Mouse (Mus musculus) left cerebral cortex, postnatal 25 days (tissue): ENCODE measurements around the gene Pxmp4. TPM values are rescaled to one million over a fixed set of nuclear protein-coding genes. Genes with fewer than 3 reads are reported as not detected.
A peak's percentile ranks its signal among the peaks of the same experiment; 100 is the strongest.

ENCODE experiments used
- DNase-seq, 2 experiments: peaks; one replicate each; pipeline ENCODE4 v3.0.0; 2022; ENCODE audit warnings: low spot score in 2 of 2, mixed read lengths in 1 of 2
- intact Hi-C: fragments of 180-260 bp; cut with DNase I; formaldehyde crosslinking; loops from one replicate; pipeline ENCODE4 v1.15.1; 2025
- total RNA-seq, 2 experiments: library from RNA; stranded (reverse); gene quantifications; 2 replicates each; pipeline ENCODE4 v1.2.3; 2021

Pxmp4 gene
- total RNA-seq, 2 experiments from 2014 or later, result 11.4 to 14.1 TPM

DNA sequence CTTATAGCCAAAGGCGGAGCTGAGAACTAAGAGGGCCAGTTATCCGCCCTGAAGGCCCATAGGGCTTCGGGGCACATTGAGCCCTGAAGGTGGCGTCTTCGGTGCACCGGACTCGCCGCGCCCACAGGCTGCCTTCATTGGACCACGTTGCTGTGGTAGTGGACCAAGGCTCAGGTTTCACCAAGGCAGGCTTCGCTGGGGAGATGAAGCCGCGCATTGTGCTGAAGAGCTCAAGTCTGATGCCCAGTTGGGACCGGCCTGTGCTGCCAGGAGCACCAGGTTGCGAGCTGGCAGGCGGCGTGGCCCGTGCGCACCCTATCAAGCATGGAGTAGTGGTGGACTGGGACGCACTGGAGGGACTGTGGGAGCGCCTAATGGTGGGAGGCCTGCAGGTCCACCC, 51.6 kb downstream of the Pxmp4 start:
- intact Hi-C loops, result no loop called here
- no peak for DNase-seq

DNA sequence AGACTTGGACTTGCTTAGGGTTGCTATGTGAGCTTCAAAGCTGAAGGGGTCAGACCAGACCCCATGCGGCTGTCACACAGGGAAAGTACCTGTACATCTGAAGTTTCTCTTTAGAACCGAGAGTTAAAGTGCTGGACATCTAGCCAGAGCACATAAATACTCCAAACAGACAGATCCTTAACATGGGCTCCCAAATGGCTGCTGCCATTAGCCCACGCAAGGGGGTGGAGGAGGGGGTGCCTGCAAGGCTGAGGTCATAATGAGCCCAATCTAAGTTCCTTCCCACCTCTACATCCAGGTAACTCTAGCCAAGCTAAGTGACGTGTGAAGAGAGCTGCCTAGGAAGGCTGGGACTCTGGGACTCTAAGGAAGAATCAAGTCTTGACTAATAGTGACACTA, 52.0 kb downstream of the Pxmp4 start, which contains the start of gene Actl10:
Actl10 (plus strand) TSS at position 301 of the 400 bp plus-strand sequence.
- intact Hi-C loops, result no loop called here
- no peak for DNase-seq

GRCm38 (mm10) chr2:154550937-154551336, 52.6 kb downstream of the Pxmp4 start:
- DNase-seq, result no peak
- intact Hi-C loops, result no loop called here

DNA sequence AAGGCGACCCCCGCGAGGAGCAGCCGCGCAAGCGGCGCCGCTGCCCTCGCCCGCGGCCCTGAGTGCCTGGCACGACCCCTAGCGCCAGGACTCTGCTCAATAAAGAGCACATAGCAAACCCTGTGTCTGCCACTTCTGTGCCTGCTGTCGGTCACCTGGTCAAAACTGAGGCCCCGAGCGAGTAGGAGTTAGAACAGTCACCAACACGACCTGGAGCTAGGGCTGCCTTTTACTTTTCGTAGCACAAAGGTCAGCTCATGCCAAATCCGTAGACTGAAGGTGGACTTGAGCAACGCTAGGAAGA, 53.7 kb downstream of the Pxmp4 start:
- DNase-seq, result no peak
- intact Hi-C loops, result no loop called here

GRCm38 (mm10) chr2:154549127-154549885, 54.2 kb downstream of the Pxmp4 start:
- intact Hi-C loops, result no loop called here
- DNase-seq, result peak in 1 of 2 experiments; percentile 62

DNA sequence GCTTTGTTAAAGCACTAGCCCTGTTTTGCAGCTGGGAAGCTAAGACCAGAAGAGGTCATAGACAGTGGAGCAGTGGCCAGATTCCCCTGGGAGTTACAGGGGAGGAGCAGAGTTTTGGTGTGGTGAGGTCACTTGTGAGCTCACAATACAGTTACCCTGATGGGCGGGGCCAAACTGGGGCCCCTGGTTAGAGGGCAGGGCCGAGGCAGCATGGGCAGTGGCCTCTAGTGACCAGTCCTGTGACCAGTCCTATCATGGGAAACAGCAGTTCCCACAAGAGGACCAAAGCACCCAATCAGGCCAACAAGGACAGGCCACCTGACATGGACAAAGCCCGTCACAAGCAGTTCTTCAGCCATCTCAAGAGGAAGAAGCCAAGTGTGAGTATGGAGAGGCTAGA, 54.8 kb downstream of the Pxmp4 start:
- DNase-seq, result no peak
- intact Hi-C loops, result no loop called here

DNA sequence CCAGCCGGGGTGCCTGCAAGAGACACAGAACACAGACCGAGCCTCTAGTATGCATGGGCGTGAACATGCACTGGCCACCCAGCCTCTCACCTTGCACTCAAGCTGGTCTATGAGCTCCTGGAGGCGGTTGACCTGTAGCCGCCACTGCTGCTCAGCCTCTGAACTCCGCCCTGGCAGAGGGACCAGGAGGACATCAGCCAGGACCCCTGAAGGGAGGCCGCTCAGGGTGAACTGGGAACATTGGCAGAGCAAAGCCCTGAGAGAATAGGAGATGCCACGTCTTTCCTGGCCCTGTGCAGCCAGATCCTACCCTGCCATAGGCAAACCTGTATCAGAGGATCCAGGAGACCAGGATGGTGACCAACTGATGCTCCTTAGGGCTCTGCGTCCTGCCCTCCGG, 56.8 kb downstream of the Pxmp4 start, which contains the start of gene 1700003F12Rik:
1700003F12Rik (plus strand) TSS at position 375 of the 400 bp plus-strand sequence.
- intact Hi-C loops, result no loop called here
- DNase-seq, result no peak

DNA sequence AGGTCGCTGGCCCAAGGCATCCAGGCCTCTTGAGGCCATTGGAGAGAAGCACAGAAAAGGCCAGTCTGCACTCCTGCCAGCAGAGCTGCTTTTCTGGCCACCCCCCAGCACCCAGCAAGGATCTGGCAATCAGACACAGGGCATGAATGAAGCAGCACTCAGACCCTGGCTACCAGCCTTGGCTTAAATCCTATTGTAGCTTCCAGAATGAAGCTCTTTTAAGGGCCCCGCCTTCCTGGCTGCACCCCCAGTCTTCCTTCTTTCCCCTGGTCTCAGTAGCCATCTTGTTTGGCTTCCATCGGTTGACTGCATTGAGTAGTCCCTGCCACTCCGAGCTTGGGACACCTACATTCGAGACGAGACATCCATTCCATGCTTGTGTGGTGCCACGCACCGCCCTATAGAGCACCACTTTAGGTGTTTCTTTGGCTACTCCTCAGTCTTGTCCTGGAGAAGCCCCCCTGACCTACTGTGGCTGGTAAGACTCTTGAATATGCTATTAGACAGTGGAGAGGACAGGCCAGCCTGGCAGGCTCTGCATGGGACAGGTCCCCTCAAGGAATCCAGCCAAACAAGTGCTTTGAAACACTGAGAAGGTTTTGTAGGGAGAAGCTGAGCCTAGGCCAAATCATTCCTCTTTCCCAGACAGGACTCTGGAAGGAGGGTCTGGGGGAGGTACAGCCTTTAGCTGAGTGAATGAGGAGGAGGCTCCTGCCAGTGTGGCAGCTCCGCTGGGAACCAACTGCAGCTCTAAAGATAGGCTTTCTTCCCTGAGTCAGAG, 59.8 kb downstream of the Pxmp4 start:
- DNase-seq, result peak in 1 of 2 experiments; percentile 80
- intact Hi-C loops, result no loop called here

DNA sequence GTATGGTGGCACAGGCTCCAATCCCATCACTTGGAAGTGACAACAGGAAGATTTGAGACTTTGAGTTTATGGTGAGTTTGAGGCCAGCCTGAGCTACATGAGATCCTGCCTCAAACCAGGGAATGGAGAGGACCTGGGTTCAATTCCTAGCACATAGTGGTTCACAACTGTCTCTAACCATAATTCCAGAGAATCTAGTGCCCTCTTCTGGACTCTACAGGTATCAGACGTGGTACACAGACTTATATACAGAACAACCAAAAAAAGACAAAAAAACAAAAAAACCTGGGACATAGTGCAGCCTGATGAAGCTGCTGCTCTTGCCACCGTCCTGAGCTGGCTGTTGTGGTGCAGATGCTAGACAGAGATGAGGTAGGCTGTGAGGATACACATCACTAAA, 61.9 kb downstream of the Pxmp4 start:
- DNase-seq, result no peak
- intact Hi-C loops, result no loop called here

DNA sequence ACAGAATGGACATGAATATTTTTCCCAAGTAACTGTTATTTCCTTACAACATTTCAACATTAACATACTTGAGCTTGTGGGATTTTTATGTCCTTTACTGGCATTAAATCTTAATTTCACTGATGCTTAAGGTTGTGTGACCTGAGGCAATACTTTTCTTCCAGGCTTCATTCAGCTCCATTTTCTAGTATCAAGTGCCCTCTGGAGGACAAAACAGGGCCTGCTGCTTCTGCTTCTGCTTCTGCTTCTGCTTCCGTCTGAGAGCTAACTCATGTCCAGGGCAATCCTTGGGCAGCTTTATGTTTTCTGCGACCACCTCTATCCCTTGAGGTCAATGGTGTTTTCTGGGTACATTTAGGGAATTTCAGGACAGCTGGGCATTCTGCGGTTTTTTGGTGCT, 63.8 kb downstream of the Pxmp4 start:
- intact Hi-C loops, result loop anchor here (1.0 to 5.0 kb wide), 2 partner anchors 102 to 122 kb away; partner anchors contain the start of gene Cbfa2t2
- peak in 1 of 2 experiments; percentile 79 for DNase-seq

DNA sequence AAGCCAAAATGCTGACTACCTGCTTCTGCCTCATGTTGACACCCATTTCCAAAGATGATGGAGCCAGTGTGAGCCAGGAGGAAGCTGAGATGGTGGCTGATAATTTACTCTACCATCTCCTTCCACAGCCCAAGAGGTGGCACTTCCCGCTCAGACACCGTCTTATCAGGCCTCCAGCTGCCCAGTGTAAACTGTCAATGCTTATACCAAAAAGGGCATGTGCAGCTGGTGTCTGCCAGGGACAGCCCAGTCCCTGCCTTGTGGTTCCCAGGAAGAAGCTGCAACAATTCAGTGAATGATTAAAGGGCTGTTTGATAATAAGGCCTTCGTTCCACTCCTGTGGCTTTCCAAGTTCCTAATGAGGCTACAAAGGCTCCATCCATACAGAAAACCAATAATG, 64.8 kb downstream of the Pxmp4 start:
- intact Hi-C loops, result loop anchor here (1.0 to 5.0 kb wide), 4 partner anchors 46 to 159 kb away; partner anchors contain the start of gene Cbfa2t2
- DNase-seq, result no peak

- peak in 1 of 2 experiments; percentile 92 for DNase-seq
- intact Hi-C loops, result loop anchor here (1.0 to 5.0 kb wide), 3 partner anchors 46 to 159 kb away; partner anchors contain the start of gene Cbfa2t2
Observed at GRCm38 (mm10) chr2:154538310-154538709, 65.2 kb downstream of the Pxmp4 start.

Other genes with a start within 250 kb of the Pxmp4 start
- gene Cdk5rap1, start 230.7 kb downstream of the Pxmp4 start, total RNA-seq, result 10 to 100 TPM; 11.4 to 17.4 TPM
- gene Snta1, start 195.6 kb downstream of the Pxmp4 start, total RNA-seq, result 10 to 100 TPM; 30.7 to 35.7 TPM
- gene Cbfa2t2, start 167.2 kb downstream of the Pxmp4 start, total RNA-seq, result 10 to 100 TPM; 54.6 to 57.5 TPM
- gene 1700003F12Rik, start 56.6 kb downstream of the Pxmp4 start, total RNA-seq, result 1 to 10 TPM in 1 of 2 experiments, not detected in 1; 1.4 TPM
- not detected for gene Actl10, start 51.9 kb downstream of the Pxmp4 start, total RNA-seq
- 10 to 100 TPM; 82.5 to 88.7 TPM for gene Necab3, start 44.8 kb downstream of the Pxmp4 start, total RNA-seq
- 10 to 100 TPM in 1 of 2 experiments, 1 to 10 TPM in 1; 8.8 to 10.1 TPM for gene E2f1, start 33.8 kb downstream of the Pxmp4 start, total RNA-seq
- 10 to 100 TPM; 12.1 to 13.1 TPM for gene Zfp341, start 9.6 kb upstream of the Pxmp4 start, total RNA-seq
- gene 4930519P11Rik, start 9.7 kb upstream of the Pxmp4 start, total RNA-seq, result not detected
- gene Chmp4b, start 48.0 kb upstream of the Pxmp4 start, total RNA-seq, result 100 to 1,000 TPM; 215 to 218 TPM
- gene Gm14214, start 166.3 kb upstream of the Pxmp4 start, total RNA-seq, result not detected
- gene Raly, start 187.4 kb upstream of the Pxmp4 start, total RNA-seq, result 100 to 1,000 TPM in 1 of 2 experiments, 10 to 100 TPM in 1; 99.4 to 101 TPM
- gene a, start 187.7 kb upstream of the Pxmp4 start, total RNA-seq, result not detected